Mouse (Mus musculus) forebrain, embryonic 10.5 days (tissue): ENCODE measurements around the gene Dcst2. TPM values are rescaled to one million over a fixed set of nuclear protein-coding genes. Genes with fewer than 3 reads are reported as not detected.
A peak's percentile ranks its signal among the peaks of the same experiment; 100 is the strongest.

Source experiments
- DNase-seq: peaks from one replicate; pipeline ENCODE4 v3.0.0-alpha.2; 2017; ENCODE audit warnings: low spot score; ENCODE audit errors: extremely low spot score
- H3K27ac ChIP-seq: fragments of 300-500 bp; sonication (generic); 2 replicates; pipeline ENCODE4 v1.5.1; 2016; ENCODE audit warnings: mild to moderate bottlenecking
- H3K27me3 ChIP-seq: fragments of 300-500 bp; sonication (generic); 2 replicates; pipeline ENCODE4 v1.6.1; 2016; ENCODE audit warnings: mild to moderate bottlenecking; ENCODE audit not compliant: poor library complexity, severe bottlenecking
- H3K36me3 ChIP-seq: fragments of 300-500 bp; sonication (generic); replicated peaks from 2 replicates; pipeline ENCODE4 v1.6.1; 2016; ENCODE audit warnings: mild to moderate bottlenecking, moderate library complexity
- H3K4me1 ChIP-seq: fragments of 300-500 bp; sonication (generic); 2 replicates; pipeline ENCODE4 v1.6.1; 2016
- H3K4me3 ChIP-seq: fragments of 300-500 bp; sonication (generic); 2 replicates; pipeline ENCODE4 v1.5.1; 2016; ENCODE audit warnings: mild to moderate bottlenecking, moderate library complexity
- H3K9me3 ChIP-seq: fragments of 300-500 bp; sonication (generic); 2 replicates; pipeline ENCODE4 v1.6.1; 2016; ENCODE audit warnings: mild to moderate bottlenecking, moderate library complexity
- WGBS: fragments of 180-500 bp; shearing (Covaris S2); methylation state at CpG from one replicate; pipeline ENCODE4 v1.1.7; 2016; 5-methylcytosine and 5-hydroxymethylcytosine counted together
- polyA plus RNA-seq: library from polyadenylated mRNA; unstranded; fragments of >200 nt; fragmentation: Nextera tagmentation; extraction: Ambion mirVana; gene quantifications from 2 replicates; pipeline ENCODE4 v1.2.1, GENCODE M21; 2016

Gene Dcst2
- polyA plus RNA-seq, 1 experiment from 2014 or later: 0.16 TPM

GRCm38 (mm10) chr3:89395419-89395805 lies 33.6 kb downstream of the Dcst2 start:
- DNase-seq: no peak
- peaks cover 66% of the 10 kb centered on the region for H3K4me1 ChIP-seq
- H3K27me3 ChIP-seq: peaks cover 35% of the 10 kb centered on the region
- H3K4me3 ChIP-seq: peak overlapping the region; percentile 75
- WGBS: under 1% methylated on average over 10 of the region's 10 CpGs
- no peaks in the 10 kb centered on the region for H3K9me3 ChIP-seq
- H3K27ac ChIP-seq: peak overlapping the region; percentile 90
- H3K36me3 ChIP-seq: 0 out of 2 replicates have a peak, but pooled peaks cover 8% of the 10 kb centered on the region

GRCm38 (mm10) chr3:89395806-89396653 lies 34.3 kb downstream of the Dcst2 start:
- peak overlapping the region; percentile 90 for H3K27ac ChIP-seq

GRCm38 (mm10) chr3:89396654-89397005 lies 34.9 kb downstream of the Dcst2 start:
- WGBS: 3% methylated on average over 4 of the region's 4 CpGs
- peaks cover 23% of the 10 kb centered on the region for H3K27me3 ChIP-seq
- no peaks in the 10 kb centered on the region for H3K9me3 ChIP-seq
- DNase-seq: no peak
- H3K4me3 ChIP-seq: peak overlapping the region; percentile 75
- H3K27ac ChIP-seq: peak overlapping the region; percentile 90
- H3K36me3 ChIP-seq: peaks cover 14% of the 10 kb centered on the region
- H3K4me1 ChIP-seq: peaks cover 54% of the 10 kb centered on the region

More at GRCm38 (mm10) chr3:89395806-89396653, 34.3 kb downstream of the Dcst2 start:
- peaks cover 29% of the 10 kb centered on the region for H3K27me3 ChIP-seq
- peak; percentile 77 for DNase-seq
- H3K4me3 ChIP-seq: peak overlapping the region; percentile 75
- peaks cover 60% of the 10 kb centered on the region for H3K4me1 ChIP-seq
- WGBS: under 1% methylated on average over 40 of the region's 44 CpGs
- H3K9me3 ChIP-seq: no peaks in the 10 kb centered on the region
- H3K36me3 ChIP-seq: peaks cover 8% of the 10 kb centered on the region; the same call in 1 of the 2 replicates

- Histone ChIP-seq H3K4me3 (no peak overlapping the region), H3K36me3 (peaks cover 53% of the 10 kb centered on the region), H3K27me3 (no peaks in the 10 kb centered on the region), H3K27ac (no peak overlapping the region), H3K4me1 (peaks cover 7% of the 10 kb centered on the region), H3K9me3 (no peaks in the 10 kb centered on the region)
- DNase-seq: no peak
- 89% methylated on average over 7 of the region's 7 CpGs for WGBS
Observed at GRCm38 (mm10) chr3:89401329-89401728, 39.6 kb downstream of the Dcst2 start.

GRCm38 (mm10) chr3:89402693-89403092 lies 40.9 kb downstream of the Dcst2 start, which contains the start of gene Lenep:
Lenep (minus strand) TSS chr3:89402793.
- Histone ChIP-seq H3K27me3 (no peaks in the 10 kb centered on the region), H3K4me1 (no peaks in the 10 kb centered on the region), H3K27ac (no peak within 1 kb of the TSS), H3K36me3 (peaks cover 62% of the 10 kb centered on the region), H3K4me3 (0 out of 2 replicates have a peak within 1 kb of the TSS, but pooled peaks have one; percentile 8), H3K9me3 (no peaks in the 10 kb centered on the region)
- 81% methylated on average over 5 of the region's 5 CpGs for WGBS
- no peak for DNase-seq

GRCm38 (mm10) chr3:89406887-89407286 lies 45.1 kb downstream of the Dcst2 start:
- Histone ChIP-seq H3K4me1 (peaks cover 10% of the 10 kb centered on the region), H3K4me3 (no peak overlapping the region), H3K36me3 (peaks cover 58% of the 10 kb centered on the region), H3K27me3 (no peaks in the 10 kb centered on the region), H3K9me3 (no peaks in the 10 kb centered on the region), H3K27ac (no peak overlapping the region)
- DNase-seq: no peak
- WGBS: 92% methylated on average over 6 of the region's 6 CpGs

GRCm38 (mm10) chr3:89408448-89408847 lies 46.7 kb downstream of the Dcst2 start:
- WGBS: 66% methylated on average over 16 of the region's 16 CpGs
- Histone ChIP-seq H3K4me1 (peaks cover 14% of the 10 kb centered on the region), H3K36me3 (peaks cover 51% of the 10 kb centered on the region), H3K27ac (no peak overlapping the region), H3K27me3 (no peaks in the 10 kb centered on the region), H3K4me3 (peak overlapping the region; percentile 6; the same call in 1 of the 2 replicates), H3K9me3 (no peaks in the 10 kb centered on the region)
- DNase-seq: no peak

- H3K4me3 ChIP-seq: no peak overlapping the region
- H3K36me3 ChIP-seq: peaks cover 52% of the 10 kb centered on the region
- peaks cover 14% of the 10 kb centered on the region for H3K4me1 ChIP-seq
- H3K9me3 ChIP-seq: no peaks in the 10 kb centered on the region
- no peaks in the 10 kb centered on the region for H3K27me3 ChIP-seq
- WGBS: 95% methylated on average over 3 of the region's 3 CpGs
- no peak overlapping the region for H3K27ac ChIP-seq
- no peak for DNase-seq
Observed at GRCm38 (mm10) chr3:89409701-89410100, 47.9 kb downstream of the Dcst2 start.

- Histone ChIP-seq H3K9me3 (no peaks in the 10 kb centered on the region), H3K4me1 (peaks cover 14% of the 10 kb centered on the region), H3K27ac (peak overlapping the region; percentile 82), H3K27me3 (no peaks in the 10 kb centered on the region), H3K4me3 (peak overlapping the region; percentile 67), H3K36me3 (peaks cover 55% of the 10 kb centered on the region)
- no peak for DNase-seq
- 84% methylated on average over 10 of the region's 10 CpGs for whole genome bisulfite sequencing
Observed at GRCm38 (mm10) chr3:89410864-89411263, 49.1 kb downstream of the Dcst2 start.

GRCm38 (mm10) chr3:89411490-89412393 lies 50.0 kb downstream of the Dcst2 start, which contains the start of gene Flad1:
Flad1 (minus strand) TSS chr3:89411870.
- Histone ChIP-seq H3K4me3 (peak within 1 kb of the TSS; percentile 67), H3K9me3 (no peaks in the 10 kb centered on the region), H3K27ac (peak within 1 kb of the TSS; percentile 82), H3K27me3 (no peaks in the 10 kb centered on the region), H3K4me1 (peaks cover 21% of the 10 kb centered on the region), H3K36me3 (peaks cover 62% of the 10 kb centered on the region)
- 8% methylated on average over 28 of the region's 28 CpGs for WGBS
- DNase-seq: peak; percentile 95

- Histone ChIP-seq H3K9me3 (no peaks in the 10 kb centered on the region), H3K27me3 (no peaks in the 10 kb centered on the region), H3K4me1 (peaks cover 43% of the 10 kb centered on the region), H3K4me3 (peak overlapping the region; percentile 71), H3K36me3 (peaks cover 41% of the 10 kb centered on the region), H3K27ac (no peak overlapping the region)
- WGBS: 95% methylated on average over 8 of the region's 8 CpGs
- DNase-seq: no peak
Observed at GRCm38 (mm10) chr3:89416158-89416557, 54.4 kb downstream of the Dcst2 start.

- H3K9me3 ChIP-seq: no peaks in the 10 kb centered on the region
- H3K36me3 ChIP-seq: peaks cover 41% of the 10 kb centered on the region
- 37% methylated on average over 2 of the region's 2 CpGs for WGBS
- H3K27ac ChIP-seq: peak overlapping the region; percentile 93
- no peaks in the 10 kb centered on the region for H3K27me3 ChIP-seq
- H3K4me3 ChIP-seq: peak overlapping the region; percentile 71
- peaks cover 48% of the 10 kb centered on the region for H3K4me1 ChIP-seq
- DNase-seq: no peak
Observed at GRCm38 (mm10) chr3:89417131-89417530, 55.4 kb downstream of the Dcst2 start.
